Mouse (Mus musculus) layer of hippocampus, adult 11-12 months (tissue): ENCODE measurements around the gene Prss2.
A peak's percentile ranks its signal among the peaks of the same experiment; 100 is the strongest.
"Not testable (repeated sequence)": the region's sequence is repeated elsewhere in the genome, so short reads cannot be mapped to it uniquely, and the experiment has no call there.

Source experiments
- DNase-seq: peaks from one replicate; pipeline ENCODE4 v3.0.0; 2022; ENCODE audit warnings: low spot score

Prss2 gene

DNA sequence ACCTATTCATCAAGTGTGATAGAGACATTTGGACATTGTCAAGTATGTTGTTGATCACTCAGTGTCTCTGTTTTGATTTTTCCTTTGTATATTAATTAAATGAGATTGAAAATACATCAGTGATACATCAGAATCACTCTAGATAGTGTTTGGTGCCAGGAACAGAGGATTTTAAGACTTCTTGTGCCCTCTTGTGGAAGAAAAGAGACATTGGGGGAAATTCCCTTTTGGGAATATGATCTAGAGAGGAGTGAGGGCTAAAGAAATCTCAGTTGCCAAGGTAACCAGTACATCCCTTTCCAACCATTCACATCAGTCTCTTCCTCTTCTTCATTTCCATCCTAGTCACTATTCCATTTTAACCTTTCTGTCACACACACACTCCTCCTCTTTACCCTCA is 34.8 kb downstream of the Prss2 start:
- no peak for DNase-seq

DNA sequence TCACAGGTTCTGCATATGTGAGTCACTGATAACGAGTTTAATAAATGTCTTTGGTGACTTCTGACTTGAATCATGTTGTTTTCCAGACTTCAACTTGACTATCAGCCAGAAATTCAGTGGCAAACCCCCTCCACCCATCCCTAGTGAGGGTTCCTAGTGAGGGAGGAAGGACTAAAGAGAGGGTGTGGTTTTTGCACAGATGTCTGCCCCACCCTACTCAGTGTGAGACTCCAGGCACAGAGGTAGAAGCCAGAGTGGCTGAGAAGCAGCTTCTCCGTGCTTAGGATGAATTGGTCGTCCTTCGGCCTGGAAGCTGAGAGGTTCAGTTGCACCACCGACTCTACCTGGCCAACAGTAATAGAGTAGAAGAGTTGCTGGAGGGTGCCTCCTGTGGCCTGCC is 35.9 kb downstream of the Prss2 start:
- no peak for DNase-seq

GRCm38 (mm10) chr6:41558271-41558670 is 36.7 kb downstream of the Prss2 start:
- no peak for DNase-seq

DNA sequence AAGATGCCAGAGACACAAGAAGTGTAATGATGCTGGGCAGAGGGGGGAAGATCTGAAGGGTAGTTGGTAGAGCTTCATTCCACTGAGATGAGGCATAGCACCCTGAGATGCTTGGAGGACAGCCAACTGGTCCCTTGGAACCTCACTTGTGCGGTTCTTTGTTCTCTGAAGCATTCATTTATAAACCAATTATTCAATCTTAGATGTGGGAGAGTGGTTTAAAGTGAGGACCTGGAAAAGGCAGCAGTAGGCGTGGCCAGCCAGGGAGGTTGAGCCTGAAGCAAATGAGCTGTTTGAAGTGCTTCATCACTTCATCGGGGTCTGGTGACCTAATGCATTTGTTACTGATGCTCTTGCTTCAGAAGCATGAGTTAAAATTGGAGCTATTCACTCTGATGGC is 37.7 kb downstream of the Prss2 start:
- DNase-seq: no peak

DNA sequence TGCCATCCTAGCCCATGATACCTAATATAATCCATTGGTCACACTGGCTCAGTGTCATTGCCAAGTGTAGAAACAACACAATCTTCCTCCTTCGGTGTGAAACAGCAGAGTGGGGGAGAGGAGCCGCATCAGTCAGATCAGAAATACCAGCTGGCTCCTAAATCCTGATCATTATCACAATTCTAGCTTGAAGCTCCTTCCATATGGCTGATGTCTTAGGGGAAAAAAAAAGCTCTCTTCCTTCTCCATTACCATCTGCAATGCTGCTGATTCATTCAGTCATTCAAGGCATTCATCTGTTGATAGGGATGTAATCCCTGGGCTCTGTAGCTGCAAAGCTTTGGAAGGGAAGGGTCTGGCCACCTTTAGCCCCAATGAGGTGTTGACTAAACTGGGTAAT is 38.7 kb downstream of the Prss2 start:
- DNase-seq: peak; percentile 19

GRCm38 (mm10) chr6:41562598-41562997 is 41.0 kb downstream of the Prss2 start:
- no peak for DNase-seq

DNA sequence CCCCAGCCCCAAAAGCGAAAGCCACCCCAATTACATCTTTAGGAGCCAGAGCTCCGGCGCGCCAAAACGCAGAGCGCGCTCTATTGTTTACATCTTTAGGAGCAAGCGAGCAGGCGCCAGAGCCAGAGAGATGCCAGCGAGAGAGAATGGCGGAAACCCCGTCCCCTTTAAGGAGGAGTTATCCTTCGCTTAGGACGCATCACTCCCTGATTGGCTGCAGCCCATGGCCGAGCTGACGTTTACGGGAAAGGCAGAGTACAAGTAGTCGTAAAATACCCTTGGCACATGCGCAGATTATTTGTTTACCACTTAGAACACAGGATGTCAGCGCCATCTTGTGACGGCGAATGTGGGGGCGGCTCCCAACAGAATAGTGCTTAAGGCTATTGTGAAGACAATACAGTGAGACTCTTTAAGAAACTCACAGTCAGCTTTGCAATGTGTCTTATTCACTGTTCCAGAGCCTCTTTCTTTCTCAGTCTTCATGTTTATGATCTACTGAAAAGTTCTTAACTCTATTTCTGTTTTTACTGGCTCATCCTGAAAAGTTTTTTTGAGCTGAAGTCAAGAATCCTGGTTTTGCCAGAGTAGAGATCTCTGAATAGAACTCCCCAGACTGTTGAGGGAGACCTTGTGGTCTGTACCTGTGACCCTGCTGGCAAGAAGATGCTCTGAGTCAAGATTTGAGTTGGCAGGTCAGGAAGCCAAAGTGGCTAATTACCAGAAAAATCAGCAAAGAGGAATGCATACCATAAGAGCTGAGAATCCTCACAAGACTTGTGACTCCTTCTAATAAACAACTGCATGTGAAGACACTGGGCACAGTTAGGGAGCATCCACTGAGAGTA is 41.7 kb downstream of the Prss2 start:
- not testable (repeated sequence) for DNase-seq

GRCm38 (mm10) chr6:41565261-41565660 is 43.7 kb downstream of the Prss2 start:
- DNase-seq: no peak

DNA sequence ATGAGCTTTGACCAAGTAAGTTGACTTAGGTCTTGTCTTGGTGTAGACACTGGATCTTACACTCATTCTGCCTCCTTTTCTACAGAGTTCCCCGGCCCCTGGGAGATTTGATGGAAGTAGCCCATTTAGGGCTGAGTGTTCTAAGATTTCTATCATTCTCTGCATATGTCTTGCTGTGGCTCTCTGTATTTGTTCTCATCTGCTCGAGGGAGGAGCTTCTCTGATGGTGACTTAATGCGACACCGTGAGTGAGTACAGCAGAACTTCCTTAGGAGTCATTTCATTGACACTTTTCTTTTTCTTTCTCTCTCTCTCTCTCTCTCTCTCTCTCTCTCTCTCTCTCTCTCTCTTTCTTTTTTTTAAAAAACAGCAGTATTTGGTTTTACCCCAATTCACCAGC is 45.4 kb downstream of the Prss2 start:
- no peak for DNase-seq

DNA sequence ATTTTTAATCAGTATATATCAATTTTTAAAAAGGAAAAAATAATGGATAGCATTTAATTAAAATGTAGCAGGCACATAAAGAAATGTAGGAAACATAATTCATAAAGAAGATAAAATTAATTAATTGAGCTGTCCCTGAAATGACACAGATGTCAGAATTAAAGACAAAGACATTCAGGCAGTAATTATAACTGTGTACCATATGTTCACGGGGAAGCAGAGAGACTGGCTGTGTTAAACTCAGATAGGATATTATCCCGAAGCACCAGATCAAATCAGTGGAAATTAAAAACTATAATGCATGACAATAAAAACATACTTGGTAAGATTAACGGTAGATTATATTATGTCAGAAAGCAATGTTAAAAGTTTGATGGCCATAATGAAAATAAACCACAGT is 47.5 kb downstream of the Prss2 start:
- no peak for DNase-seq
